Mouse (Mus musculus) brain, embryonic 14.5 days (tissue): ENCODE data around the gene Mapt.

Experiments
- CTCF ChIP-seq: fragments of 200-500 bp; IDR thresholded peaks from 2 replicates; pipeline ENCODE4 v1.5.1; 2012; ENCODE audit warnings: inconsistent platforms, mild to moderate bottlenecking, moderate library complexity, borderline replicate concordance; ENCODE audit not compliant: insufficient read depth, insufficient read length; ENCODE audit errors: extremely low read depth
- POLR2A ChIP-seq: fragments of 200-500 bp; IDR thresholded peaks from 2 replicates; pipeline ENCODE4 v1.6.1; 2012; ENCODE audit warnings: mild to moderate bottlenecking, inconsistent platforms, borderline replicate concordance; ENCODE audit not compliant: poor library complexity, insufficient read depth, insufficient read length, severe bottlenecking; ENCODE audit errors: extremely low read depth

- TF ChIP-seq CTCF (no peak), POLR2A (no peak)
Observed at GRCm38 (mm10) chr11:104267380-104267779, 36.2 kb downstream of the Mapt start.
